Mouse (Mus musculus): ENCODE data around the gene Plscr1.

The Plscr1 gene

GRCm38 (mm10) chr9:92301213-92301612 lies 51.7 kb downstream of the Plscr1 start:
- no peak for DNase-seq (ENCODE audit: low spot score in 2 of 2)

GRCm38 (mm10) chr9:92305075-92305474 lies 55.5 kb downstream of the Plscr1 start:
- DNase-seq (ENCODE audit: low spot score in 2 of 2) = no peak

- DNase-seq (ENCODE audit: low spot score in 2 of 2) = no peak
Measured at GRCm38 (mm10) chr9:92305620-92306220, 56.2 kb downstream of the Plscr1 start.

GRCm38 (mm10) chr9:92309077-92309476 lies 59.5 kb downstream of the Plscr1 start, which contains the start of gene 1700057G04Rik:
TSS of gene 1700057G04Rik (plus strand) at chr9:92309377.
- DNase-seq (ENCODE audit: low spot score in 2 of 2) = no peak

- no peak for DNase-seq (ENCODE audit: low spot score in 2 of 2)
Measured at GRCm38 (mm10) chr9:92316791-92317190, 67.2 kb downstream of the Plscr1 start.
